Mouse (Mus musculus): ENCODE results near the gene Olfr768.
"Not testable (repeated sequence)": the region's sequence is repeated elsewhere in the genome, so short reads cannot be mapped to it uniquely, and the experiment has no call there.

Gene Olfr768

GRCm38 (mm10) chr10:129099275-129099674 is at the start of gene Olfr768:
Gene Olfr768, minus strand, starts transcription at chr10:129099375.
- DNase-seq (ENCODE audit: low read depth): no peak

DNA sequence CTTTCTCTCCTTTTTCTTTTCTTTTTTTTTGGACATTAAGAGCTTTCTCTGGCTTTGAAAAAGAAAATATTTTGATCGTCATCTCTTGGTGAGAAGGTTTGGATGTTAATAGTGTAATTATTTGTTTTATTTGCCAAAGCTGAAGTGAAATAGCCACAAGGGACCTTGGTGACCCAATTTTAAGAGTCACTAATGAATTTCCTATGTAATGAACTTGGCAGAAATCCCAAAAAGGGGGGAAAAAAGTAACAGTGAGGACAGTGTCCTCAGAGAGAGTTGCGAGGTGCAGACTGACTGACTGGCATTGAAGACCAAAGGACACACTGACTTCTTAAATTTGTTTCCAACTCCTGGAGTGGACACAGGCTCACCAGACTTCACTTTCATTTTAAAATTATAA is 39.7 kb upstream of the Olfr768 start, which contains the start of gene Olfr770:
Gene Olfr770 (minus strand): TSS at position 101 of the 400 bp plus-strand sequence.
- no peak for DNase-seq (ENCODE audit: low read depth)

DNA sequence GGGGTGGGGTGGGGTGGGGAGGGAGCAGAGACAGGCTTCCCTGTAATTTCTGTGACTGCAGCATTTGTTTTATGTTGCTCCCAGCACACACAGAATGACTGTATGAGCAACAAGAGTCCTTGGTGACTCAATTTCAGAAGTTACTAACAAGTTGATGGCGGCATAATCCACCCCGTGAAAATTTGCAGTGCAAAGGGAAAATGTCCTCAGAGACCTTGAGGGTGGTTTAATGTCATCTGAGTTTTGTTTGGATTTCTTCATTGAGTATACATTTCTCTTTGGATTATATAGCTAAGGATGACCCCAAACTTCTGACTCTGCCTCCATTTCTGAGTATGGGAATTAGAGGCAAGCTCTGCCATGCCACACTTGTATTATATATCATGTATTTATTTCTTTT is 18.6 kb upstream of the Olfr768 start, which contains the start of gene Olfr769:
Gene Olfr769 (minus strand): TSS at position 101 of the 400 bp plus-strand sequence.
- no peak for DNase-seq (ENCODE audit: low read depth)

DNA sequence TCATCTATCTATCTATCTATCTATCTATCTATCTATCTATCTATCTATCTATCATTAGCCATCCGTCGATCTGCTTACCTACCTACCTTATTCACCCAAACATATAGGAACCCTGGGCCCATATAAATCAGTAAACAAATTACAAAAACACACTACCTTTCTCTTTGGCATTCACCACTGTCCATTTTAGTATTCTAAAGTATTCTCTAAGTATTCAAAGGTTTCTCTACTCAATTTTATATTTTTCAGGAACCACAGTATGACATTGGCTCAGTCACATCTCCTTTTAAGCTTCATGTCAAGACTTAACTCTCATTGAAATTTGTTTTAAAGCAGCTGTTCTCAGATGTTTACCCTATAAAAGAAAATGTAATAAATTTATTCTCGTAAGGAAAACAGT is 16.0 kb upstream of the Olfr768 start:
- DNase-seq (ENCODE audit: low read depth): peak; percentile 5

GRCm38 (mm10) chr10:129101231-129101630 is 2.1 kb upstream of the Olfr768 start:
- DNase-seq (ENCODE audit: low read depth): no peak

- DNase-seq (ENCODE audit: low read depth): not testable (repeated sequence)
These were observed 16.4 kb downstream of the Olfr768 start, which contains the start of gene Olfr767 for GRCm38 (mm10) chr10:129082810-129083209. Gene Olfr767, minus strand, starts transcription at chr10:129082910.

- no peak for DNase-seq (ENCODE audit: low read depth)
These were observed 30.3 kb downstream of the Olfr768 start, which contains the start of gene Olfr766-ps1 for GRCm38 (mm10) chr10:129068877-129069276. Gene Olfr766-ps1, minus strand, starts transcription at chr10:129068977.

DNA sequence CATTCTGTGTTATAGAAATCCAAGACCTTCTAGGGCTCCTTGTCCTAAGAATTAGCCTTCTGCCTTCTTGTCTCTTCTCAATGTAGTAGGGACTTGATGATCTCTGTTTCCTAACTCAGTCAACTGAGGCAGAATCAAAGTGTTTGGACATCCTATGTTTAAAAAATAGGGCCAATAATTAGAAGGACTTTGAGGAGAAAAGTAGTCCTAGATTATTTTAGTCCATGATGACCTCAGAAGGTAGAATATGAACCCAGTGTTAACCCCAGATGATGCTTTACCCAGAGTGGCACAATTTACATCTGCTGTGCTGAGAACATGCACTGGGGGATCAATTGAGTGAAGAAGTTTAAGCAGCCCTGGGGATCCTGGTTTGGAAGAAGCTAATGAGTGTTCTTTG is 49.3 kb downstream of the Olfr768 start, which contains the start of gene Olfr765:
Gene Olfr765 (minus strand): TSS at position 101 of the 400 bp plus-strand sequence.
- DNase-seq (ENCODE audit: low read depth): not testable (repeated sequence)

Measured in 416B (cell line).